Comparison of ENCODE assay signal across 8 mouse cellular contexts in the genomic region with DNA sequence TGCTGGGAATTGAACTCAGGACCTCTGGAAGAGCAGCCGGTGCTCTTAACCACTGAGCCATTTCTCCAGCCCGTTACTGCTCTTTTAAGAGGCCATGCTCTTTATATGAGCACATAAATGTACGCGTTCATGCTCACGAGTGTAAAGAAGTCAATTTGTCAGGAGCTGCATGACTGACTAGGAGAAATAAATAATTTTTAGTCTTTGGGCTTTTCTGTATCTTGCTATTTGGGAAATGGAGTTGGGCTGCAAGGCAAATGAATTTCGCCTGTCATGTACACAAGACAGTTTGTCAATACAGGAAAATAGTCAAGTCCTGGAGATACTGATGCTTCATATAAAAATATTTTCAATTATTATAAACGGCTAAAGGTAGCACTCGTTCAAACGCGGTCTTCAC. TPM values are rescaled to one million over a fixed set of nuclear protein-coding genes. Genes with fewer than 3 reads are reported as not detected.
DNase-seq lines count a peak whose midpoint lies in the region; ATAC-seq lines count a peak whose summit lies in the region.

No protein-coding gene starts in this region.

- peaks cover 25% of the 10 kb centered on the region for H3K36me3 ChIP-seq in kidney, embryonic 15.5 days
- H3K36me3 ChIP-seq in hindbrain, embryonic 13.5 days: peaks cover 23% of the 10 kb centered on the region
- peaks cover 29% of the 10 kb centered on the region for H3K36me3 ChIP-seq in midbrain, embryonic 13.5 days

- H3K4me3 ChIP-seq in kidney, embryonic 15.5 days (replicated peaks): peak overlapping the region; percentile 83
- H3K4me3 ChIP-seq in brown adipose tissue, adult 24 weeks (ENCODE audit: insufficient read depth, low read depth, low read length): peak overlapping the region; percentile 100
- peak overlapping the region; percentile 77 for H3K4me3 ChIP-seq in hindbrain, embryonic 13.5 days
- H3K4me3 ChIP-seq in midbrain, embryonic 13.5 days (replicated peaks): peak overlapping the region; percentile 76

- no peak for DNase-seq in kidney, postnatal 14 days
- no peak for DNase-seq in cerebellum, adult 18-20 months
- no peak for DNase-seq in retina, embryonic 14.5 days (ENCODE audit: low spot score)
- no peak for DNase-seq in right cerebral cortex, postnatal 10 days (ENCODE audit: low spot score in 2 of 2)

- WGBS in kidney, embryonic 15.5 days: 38% methylated on average over 10 of the region's 10 CpGs
- WGBS in hindbrain, embryonic 13.5 days: 45% methylated on average over 10 of the region's 10 CpGs
- 46% methylated on average over 10 of the region's 10 CpGs for WGBS in midbrain, embryonic 13.5 days

- no peaks in the 10 kb centered on the region for H3K9me3 ChIP-seq in kidney, embryonic 15.5 days (replicated peaks)
- H3K9me3 ChIP-seq in hindbrain, embryonic 13.5 days: no peaks in the 10 kb centered on the region
- no peaks in the 10 kb centered on the region for H3K9me3 ChIP-seq in midbrain, embryonic 13.5 days

- H3K27me3 ChIP-seq in kidney, embryonic 15.5 days: no peaks in the 10 kb centered on the region
- no peaks in the 10 kb centered on the region for H3K27me3 ChIP-seq in hindbrain, embryonic 13.5 days
- no peaks in the 10 kb centered on the region for H3K27me3 ChIP-seq in midbrain, embryonic 13.5 days

- peak overlapping the region; percentile 96 for H3K27ac ChIP-seq in kidney, embryonic 15.5 days
- H3K27ac ChIP-seq in brown adipose tissue, adult 24 weeks (replicated peaks; ENCODE audit: low read depth, low read length): no peak overlapping the region
- H3K27ac ChIP-seq in hindbrain, embryonic 13.5 days: peak overlapping the region; percentile 95
- H3K27ac ChIP-seq in midbrain, embryonic 13.5 days: peak overlapping the region; percentile 94

- ATAC-seq in kidney, embryonic 15.5 days (replicated peaks; ENCODE audit: low FRiP score): no peak
- no peak for ATAC-seq in hindbrain, embryonic 13.5 days (ENCODE audit: low FRiP score)
- no peak for ATAC-seq in midbrain, embryonic 13.5 days

- H3K9ac ChIP-seq in kidney, embryonic 15.5 days: peak overlapping the region; percentile 89
- peak overlapping the region; percentile 94 for H3K9ac ChIP-seq in hindbrain, embryonic 13.5 days
- peak overlapping the region; percentile 84 for H3K9ac ChIP-seq in midbrain, embryonic 13.5 days (replicated peaks)

- peaks cover 7% of the 10 kb centered on the region for H3K4me1 ChIP-seq in kidney, embryonic 15.5 days
- no peaks in the 10 kb centered on the region for H3K4me1 ChIP-seq in brown adipose tissue, adult 24 weeks (ENCODE audit: control insufficient read depth, insufficient read depth, insufficient read length, low read length)
- peaks cover 6% of the 10 kb centered on the region; the same call in 1 of the 2 replicates for H3K4me1 ChIP-seq in hindbrain, embryonic 13.5 days (replicated peaks)
- peaks cover 8% of the 10 kb centered on the region for H3K4me1 ChIP-seq in midbrain, embryonic 13.5 days (replicated peaks)

- peak overlapping the region; percentile 64 for H3K4me2 ChIP-seq in kidney, embryonic 15.5 days
- peak overlapping the region; percentile 62 for H3K4me2 ChIP-seq in hindbrain, embryonic 13.5 days
- peak overlapping the region; percentile 58 for H3K4me2 ChIP-seq in midbrain, embryonic 13.5 days (replicated peaks)

RNA-seq across cellular contexts. Expression of gene Zfp74, which starts 0.8 kb away (rescaled TPM):
- polyA plus RNA-seq in kidney, embryonic 15.5 days (2015; fragmentation: Nextera tagmentation; extraction: Ambion mirVana): 12.0 and 12.2 TPM in 2 replicates
- polyA plus RNA-seq in brown adipose tissue, adult 24 weeks (2012; ENCODE audit: insufficient read depth, insufficient read length, missing spikeins): 5.3 and 7.3 TPM in 2 replicates
- 17.5 and 18.4 TPM in 2 replicates for polyA plus RNA-seq in hindbrain, embryonic 13.5 days (2015; fragmentation: Nextera tagmentation; extraction: Ambion mirVana)
- 19.9 and 20.5 TPM in 2 replicates for polyA plus RNA-seq in midbrain, embryonic 13.5 days (2015; fragmentation: Nextera tagmentation; extraction: Ambion mirVana)

RNA-seq across cellular contexts. Expression of gene Zfp568, which starts 30.7 kb away (rescaled TPM):
- 17.7 and 19.5 TPM in 2 replicates for polyA plus RNA-seq in kidney, embryonic 15.5 days (2015; fragmentation: Nextera tagmentation; extraction: Ambion mirVana)
- 2.4 and 4.0 TPM in 2 replicates for polyA plus RNA-seq in brown adipose tissue, adult 24 weeks (2012; ENCODE audit: insufficient read depth, insufficient read length, missing spikeins)
- 5.5 and 8.0 TPM in 2 replicates for polyA plus RNA-seq in hindbrain, embryonic 13.5 days (2015; fragmentation: Nextera tagmentation; extraction: Ambion mirVana)
- 6.8 and 7.7 TPM in 2 replicates for polyA plus RNA-seq in midbrain, embryonic 13.5 days (2015; fragmentation: Nextera tagmentation; extraction: Ambion mirVana)

RNA-seq across cellular contexts. Expression of gene Zfp383, which starts 45.1 kb away (rescaled TPM):
- polyA plus RNA-seq in kidney, embryonic 15.5 days (2015; fragmentation: Nextera tagmentation; extraction: Ambion mirVana): 5.2 and 5.8 TPM in 2 replicates
- polyA plus RNA-seq in brown adipose tissue, adult 24 weeks (2012; ENCODE audit: insufficient read depth, insufficient read length, missing spikeins): 1.2 and 3.0 TPM in 2 replicates
- 8.5 and 8.6 TPM in 2 replicates for polyA plus RNA-seq in hindbrain, embryonic 13.5 days (2015; fragmentation: Nextera tagmentation; extraction: Ambion mirVana)
- polyA plus RNA-seq in midbrain, embryonic 13.5 days (2015; fragmentation: Nextera tagmentation; extraction: Ambion mirVana): 8.7 and 8.9 TPM in 2 replicates

RNA-seq across cellular contexts. Expression of gene Zfp27, which starts 46.7 kb away (rescaled TPM):
- polyA plus RNA-seq in kidney, embryonic 15.5 days (2015; fragmentation: Nextera tagmentation; extraction: Ambion mirVana): 9.5 and 10.8 TPM in 2 replicates
- polyA plus RNA-seq in brown adipose tissue, adult 24 weeks (2012; ENCODE audit: insufficient read depth, insufficient read length, missing spikeins): 5.5 and 7.1 TPM in 2 replicates
- polyA plus RNA-seq in hindbrain, embryonic 13.5 days (2015; fragmentation: Nextera tagmentation; extraction: Ambion mirVana): 15.1 and 15.2 TPM in 2 replicates
- 14.8 and 15.6 TPM in 2 replicates for polyA plus RNA-seq in midbrain, embryonic 13.5 days (2015; fragmentation: Nextera tagmentation; extraction: Ambion mirVana)
